Mouse (Mus musculus) cortical plate, adult 2 months (tissue): Measurements from ENCODE around the gene Gm11168. TPM values are rescaled to one million over a fixed set of nuclear protein-coding genes. Genes with fewer than 3 reads are reported as not detected.
"Not testable (repeated sequence)": the region's sequence is repeated elsewhere in the genome, so short reads cannot be mapped to it uniquely, and the experiment has no call there.

Experiments used
- H3K27ac ChIP-seq: fragments of 200-500 bp; 2 replicates; pipeline ENCODE4 v1.5.1; 2012; ENCODE audit warnings: low read length, control low read depth, inconsistent platforms; ENCODE audit not compliant: insufficient read depth
- H3K4me1 ChIP-seq: fragments of 200-500 bp; 2 replicates; pipeline ENCODE4 v1.6.1; 2011; ENCODE audit warnings: low read length; ENCODE audit not compliant: control insufficient read depth, insufficient read depth
- H3K4me3 ChIP-seq: fragments of 200-500 bp; 2 replicates; pipeline ENCODE4 v1.5.1; 2011; ENCODE audit warnings: mild to moderate bottlenecking, low read length, control low read depth; ENCODE audit not compliant: insufficient read depth
- polyA plus RNA-seq: library from polyadenylated mRNA; depleted of rRNA; stranded (reverse); fragments of >200 nt; gene quantifications from 2 replicates; pipeline ENCODE4 v1.2.3, GENCODE M21; 2012

The Gm11168 gene
- polyA plus RNA-seq, 1 experiment: not detected

DNA sequence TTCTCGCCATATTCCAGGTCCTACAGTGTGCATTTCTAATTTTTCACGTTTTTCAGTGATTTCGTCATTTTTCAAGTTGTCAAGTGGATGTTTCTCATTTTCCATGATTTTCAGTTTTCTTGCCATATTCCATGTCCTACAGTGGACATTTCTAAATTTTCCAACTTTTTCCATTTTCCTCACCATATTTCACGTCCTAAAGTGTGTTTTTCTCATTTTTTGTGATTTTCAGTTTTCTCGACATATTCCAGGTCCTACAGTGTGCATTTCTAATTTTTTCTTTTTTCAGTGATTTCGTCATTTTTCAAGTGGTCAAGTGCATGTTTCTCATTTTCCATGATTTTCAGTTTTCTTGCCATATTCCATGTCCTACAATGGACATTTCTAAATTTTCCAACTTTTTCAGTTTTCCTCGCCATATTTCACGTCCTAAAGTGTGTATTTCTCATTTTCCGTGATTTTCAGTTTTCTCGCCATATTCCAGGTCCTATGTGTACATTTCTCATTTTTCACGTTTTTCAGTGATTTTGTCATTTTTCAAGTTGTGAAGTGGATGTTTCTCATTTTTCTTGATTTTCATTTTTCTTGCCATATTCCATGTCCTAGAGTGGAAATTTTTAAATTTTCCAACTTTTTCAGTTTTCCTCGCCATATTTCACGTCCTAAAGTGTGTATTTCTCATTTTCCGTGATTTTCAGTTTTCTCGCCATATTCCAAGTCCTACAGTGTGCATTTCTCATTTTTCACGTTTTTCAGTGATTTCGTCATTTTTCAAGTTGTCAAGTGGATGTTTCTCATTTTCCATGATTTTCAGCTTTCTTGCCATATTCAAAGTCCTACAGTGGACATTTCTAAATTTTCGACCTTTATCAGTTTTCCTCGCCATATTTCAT is 16.9 kb downstream of the Gm11168 start:
- H3K27ac ChIP-seq, H3K4me3 ChIP-seq, H3K4me1 ChIP-seq: not testable (repeated sequence)

GRCm38 (mm10) chr9:3022316-3023008 is 19.3 kb downstream of the Gm11168 start:
- not testable (repeated sequence) for H3K27ac ChIP-seq, H3K4me3 ChIP-seq

DNA sequence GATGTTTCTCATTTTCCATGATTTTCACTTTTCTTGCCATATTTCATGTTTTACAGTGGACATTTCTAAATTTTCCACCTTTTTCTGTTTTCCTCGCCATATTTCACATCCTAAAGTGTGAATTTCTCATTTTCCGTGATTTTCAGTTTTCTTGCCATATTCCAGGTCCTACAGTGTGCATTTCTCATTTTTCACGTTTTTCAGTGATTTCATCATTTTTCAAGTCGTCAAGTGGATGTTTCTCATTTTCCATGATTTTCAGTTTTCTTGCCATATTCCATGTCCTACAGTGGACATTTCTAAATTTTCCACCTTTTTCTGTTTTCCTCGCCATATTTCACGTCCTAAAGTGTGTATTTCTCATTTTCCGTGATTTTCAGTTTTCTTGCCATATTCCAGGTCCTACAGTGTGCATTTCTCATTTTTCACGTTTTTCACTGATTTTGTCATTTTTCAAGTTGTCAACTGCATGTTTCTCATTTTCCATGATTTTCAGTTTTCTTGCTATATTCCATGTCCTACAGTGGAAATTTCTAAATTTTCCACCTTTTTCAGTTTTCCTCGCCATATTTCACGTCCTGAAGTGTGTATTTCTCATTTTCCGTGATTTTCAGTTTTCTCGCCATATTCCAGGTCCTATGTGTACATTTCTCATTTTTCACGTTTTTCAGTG is 20.3 kb downstream of the Gm11168 start, which contains the start of gene Gm10718:
Gene Gm10718 (plus strand): TSS at position 236 of the 673 bp plus-strand sequence.
- H3K4me1 ChIP-seq, H3K27ac ChIP-seq, H3K4me3 ChIP-seq: not testable (repeated sequence)

More at GRCm38 (mm10) chr9:3022316-3023008, 19.3 kb downstream of the Gm11168 start:
- not testable (repeated sequence) for H3K4me1 ChIP-seq

GRCm38 (mm10) chr9:3023985-3024648 is 21.0 kb downstream of the Gm11168 start:
- not testable (repeated sequence) for H3K27ac ChIP-seq, H3K4me3 ChIP-seq, H3K4me1 ChIP-seq

- H3K4me3 ChIP-seq, H3K27ac ChIP-seq, H3K4me1 ChIP-seq: not testable (repeated sequence)
These were observed 21.8 kb downstream of the Gm11168 start, which contains the start of gene Gm10717 for GRCm38 (mm10) chr9:3024912-3025467. TSS of gene Gm10717 (plus strand) at chr9:3025417.

- not testable (repeated sequence) for H3K4me3 ChIP-seq, H3K27ac ChIP-seq, H3K4me1 ChIP-seq
These were observed 22.5 kb downstream of the Gm11168 start for GRCm38 (mm10) chr9:3025653-3026052.

DNA sequence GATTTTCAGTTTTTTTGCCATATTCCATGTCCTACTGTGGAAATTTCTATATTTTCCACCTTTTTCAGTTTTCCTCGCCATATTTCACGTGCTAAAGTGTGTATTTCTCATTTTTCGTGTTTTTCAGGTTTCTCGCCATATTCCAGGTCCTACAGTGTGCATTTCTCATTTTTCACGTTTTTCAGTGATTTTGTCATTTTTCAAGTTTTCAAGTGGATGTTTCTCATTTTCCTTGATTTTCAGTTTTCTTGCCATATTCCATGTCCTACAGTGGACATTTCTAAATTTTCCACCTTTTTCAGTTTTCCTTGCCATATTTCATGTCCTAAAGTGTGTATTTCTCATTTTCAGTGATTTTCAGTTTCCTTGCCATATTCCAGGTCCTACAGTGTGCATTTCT is 23.0 kb downstream of the Gm11168 start:
- H3K4me1 ChIP-seq, H3K4me3 ChIP-seq, H3K27ac ChIP-seq: not testable (repeated sequence)

- not testable (repeated sequence) for H3K4me3 ChIP-seq, H3K27ac ChIP-seq
These were observed 23.6 kb downstream of the Gm11168 start for GRCm38 (mm10) chr9:3026741-3027140.

GRCm38 (mm10) chr9:3027200-3027599 is 24.1 kb downstream of the Gm11168 start:
- not testable (repeated sequence) for H3K4me1 ChIP-seq, H3K27ac ChIP-seq, H3K4me3 ChIP-seq

More at GRCm38 (mm10) chr9:3026741-3027140, 23.6 kb downstream of the Gm11168 start:
- H3K4me1 ChIP-seq: not testable (repeated sequence)

GRCm38 (mm10) chr9:3029276-3030000 is 26.3 kb downstream of the Gm11168 start:
- not testable (repeated sequence) for H3K4me3 ChIP-seq, H3K4me1 ChIP-seq, H3K27ac ChIP-seq

DNA sequence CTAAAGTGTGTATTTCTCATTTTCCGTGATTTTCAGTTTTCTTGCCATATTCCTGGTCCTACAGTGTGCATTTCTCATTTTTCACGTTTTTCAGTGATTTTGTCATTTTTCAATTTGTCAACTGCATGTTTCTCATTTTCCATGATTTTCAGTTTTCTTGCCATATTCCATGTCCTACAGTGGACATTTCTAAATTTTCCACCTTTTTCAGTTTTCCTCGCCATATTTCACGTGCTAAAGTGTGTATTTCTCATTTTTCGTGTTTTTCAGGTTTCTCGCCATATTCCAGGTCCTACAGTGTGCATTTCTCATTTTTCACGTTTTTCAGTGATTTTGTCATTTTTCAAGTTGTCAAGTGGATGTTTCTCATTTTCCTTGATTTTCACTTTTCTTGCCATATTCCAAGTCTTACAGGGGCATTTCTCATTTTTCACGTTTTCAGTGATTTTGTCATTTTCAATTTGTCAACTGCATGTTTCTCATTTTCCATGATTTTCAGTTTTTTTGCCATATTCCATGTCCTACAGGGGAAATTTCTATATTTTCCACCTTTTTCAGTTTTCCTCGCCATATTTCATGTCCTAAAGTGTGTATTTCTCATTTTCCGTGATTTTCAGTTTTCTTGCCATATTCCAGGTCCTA is 27.7 kb downstream of the Gm11168 start:
- H3K4me1 ChIP-seq, H3K4me3 ChIP-seq, H3K27ac ChIP-seq: not testable (repeated sequence)

DNA sequence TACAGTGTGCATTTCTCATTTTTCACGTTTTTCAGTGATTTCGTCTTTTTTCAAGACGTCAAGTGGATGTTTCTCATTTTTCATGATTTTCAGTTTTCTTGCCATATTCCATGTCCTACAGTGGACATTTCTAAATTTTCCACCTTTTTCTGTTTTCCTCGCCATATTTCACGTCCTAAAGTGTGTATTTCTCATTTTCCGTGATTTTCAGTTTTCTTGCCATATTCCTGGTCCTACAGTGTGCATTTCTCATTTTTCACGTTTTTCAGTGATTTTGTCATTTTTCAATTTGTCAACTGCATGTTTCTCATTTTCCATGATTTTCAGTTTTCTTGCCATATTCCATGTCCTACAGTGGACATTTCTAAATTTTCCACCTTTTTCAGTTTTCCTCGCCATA is 31.2 kb downstream of the Gm11168 start, which contains the start of gene Gm17535:
Gene Gm17535 (plus strand): TSS at position 301 of the 400 bp plus-strand sequence.
- not testable (repeated sequence) for H3K4me1 ChIP-seq, H3K4me3 ChIP-seq, H3K27ac ChIP-seq

DNA sequence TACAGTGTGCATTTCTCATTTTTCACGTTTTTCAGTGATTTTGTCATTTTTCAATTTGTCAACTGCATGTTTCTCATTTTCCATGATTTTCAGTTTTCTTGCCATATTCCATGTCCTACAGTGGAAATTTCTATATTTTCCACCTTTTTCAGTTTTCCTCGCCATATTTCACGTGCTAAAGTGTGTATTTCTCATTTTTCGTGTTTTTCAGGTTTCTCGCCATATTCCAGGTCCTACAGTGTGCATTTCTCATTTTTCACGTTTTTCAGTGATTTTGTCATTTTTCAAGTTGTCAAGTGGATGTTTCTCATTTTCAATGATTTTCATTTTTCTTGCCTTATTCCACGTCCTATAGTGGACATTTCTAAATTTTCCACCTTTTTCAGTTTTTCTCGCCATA is 33.4 kb downstream of the Gm11168 start, which contains the start of gene Gm10715:
Gene Gm10715 (plus strand): TSS at position 301 of the 400 bp plus-strand sequence.
- H3K27ac ChIP-seq, H3K4me1 ChIP-seq, H3K4me3 ChIP-seq: not testable (repeated sequence)

GRCm38 (mm10) chr9:3038161-3038560 is 35.0 kb downstream of the Gm11168 start:
- not testable (repeated sequence) for H3K27ac ChIP-seq, H3K4me1 ChIP-seq, H3K4me3 ChIP-seq
